Mouse (Mus musculus): ENCODE measurements at regions not wholly inside any gene's neighbourhood (a gene's known extent, or its start where the extent isn't known, plus 50 kb on each side); places are given as distances from the start of the nearest gene placed in this dataset.

DNA sequence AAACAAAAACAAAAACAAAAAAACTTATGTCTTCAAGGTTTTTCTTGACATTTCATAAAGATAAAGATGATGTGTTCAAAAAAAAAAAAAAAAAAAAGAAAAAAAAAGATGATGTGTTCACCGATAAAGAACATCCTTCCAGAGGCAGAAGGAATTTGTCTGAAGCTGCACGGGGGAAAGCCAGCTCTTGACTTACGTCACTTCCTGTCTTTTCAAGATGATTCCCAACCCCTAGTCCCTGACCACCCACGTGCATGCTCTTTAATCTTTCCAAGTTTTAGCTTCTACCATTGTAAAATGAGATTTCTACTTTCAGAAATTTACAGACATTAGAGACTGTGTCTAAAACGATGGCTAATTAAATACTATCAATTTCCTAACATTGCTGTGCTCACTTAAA, 108.5 kb upstream of the Bank1 start:
- H3K9me3 ChIP-seq (ENCODE audit: control insufficient read depth, insufficient read depth, low read depth, low read length), result no peaks in the 10 kb centered on the region
- no peak overlapping the region for H3K9ac ChIP-seq (ENCODE audit: insufficient read depth, low read depth, low read length, poor library complexity, severe bottlenecking)
- H3K27ac ChIP-seq (ENCODE audit: insufficient read depth, low read depth, low read length, poor library complexity, severe bottlenecking), result no peak overlapping the region
- no peaks in the 10 kb centered on the region for H3K36me3 ChIP-seq (ENCODE audit: control insufficient read depth, insufficient read depth, low read length, poor library complexity, severe bottlenecking)
- H3K4me1 ChIP-seq (ENCODE audit: control insufficient read depth in 2 of 2, insufficient read depth in 2 of 2, low read length in 2 of 2, poor library complexity in 1 of 2), result no peaks in the 10 kb centered on the region
- in situ Hi-C loops (cut with MboI; ENCODE audit: low sequenced_read_pairs in 2 of 2, unreplicated experiment in 2 of 2), result no loop called here
- no peak for TF ChIP-seq MAFK (IDR thresholded peaks at IDR 0.05; ENCODE audit: insufficient read depth, low read depth, low read length)
- no peak for TF ChIP-seq HCFC1 (IDR thresholded peaks at IDR 0.05; ENCODE audit: borderline replicate concordance, insufficient read depth, low read length)
- no peak for TF ChIP-seq ZNF384 (IDR thresholded peaks at IDR 0.05; ENCODE audit: low read depth, low read length)
- no peak for TF ChIP-seq ZC3H11A (IDR thresholded peaks at IDR 0.05; ENCODE audit: borderline replicate concordance, low read depth, low read length)
- no peak for TF ChIP-seq CHD2 (IDR thresholded peaks at IDR 0.05; ENCODE audit: low read depth, low read length)
- DNase-seq (ENCODE audit: low read depth, low spot score), result no peak
- H3K4me3 ChIP-seq (ENCODE audit: insufficient read depth in 1 of 2, low read depth in 1 of 2, low read length in 2 of 2, poor library complexity in 1 of 2, severe bottlenecking in 1 of 2), result no peak overlapping the region

DNA sequence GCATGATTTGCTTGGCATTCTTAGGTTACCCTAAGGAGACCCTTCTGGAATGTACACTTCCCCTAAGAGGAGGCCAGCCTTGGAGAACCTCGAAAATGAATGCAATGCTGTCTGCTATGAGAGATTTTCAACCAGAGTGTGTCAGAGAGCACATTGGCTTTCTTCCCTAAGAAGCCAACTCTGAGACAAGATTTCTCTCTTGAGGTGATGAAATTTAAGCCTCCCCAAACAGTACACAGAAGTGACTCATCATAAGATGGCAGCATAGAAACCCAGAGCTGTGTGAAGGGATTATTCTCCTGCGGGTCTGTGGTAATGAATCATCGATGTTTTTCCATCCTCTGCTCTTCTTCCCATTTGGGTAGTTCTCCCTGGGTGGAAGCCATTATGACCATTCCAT, 106.2 kb upstream of the Bank1 start:
- Histone ChIP-seq H3K4me3 (ENCODE audit: insufficient read depth in 1 of 2, low read depth in 1 of 2, low read length in 2 of 2, poor library complexity in 1 of 2, severe bottlenecking in 1 of 2) (no peak overlapping the region), H3K36me3 (ENCODE audit: control insufficient read depth, insufficient read depth, low read length, poor library complexity, severe bottlenecking) (no peaks in the 10 kb centered on the region), H3K4me1 (ENCODE audit: control insufficient read depth in 2 of 2, insufficient read depth in 2 of 2, low read length in 2 of 2, poor library complexity in 1 of 2) (no peaks in the 10 kb centered on the region), H3K27ac (ENCODE audit: insufficient read depth, low read depth, low read length, poor library complexity, severe bottlenecking) (no peak overlapping the region), H3K9ac (ENCODE audit: insufficient read depth, low read depth, low read length, poor library complexity, severe bottlenecking) (no peak overlapping the region), H3K9me3 (ENCODE audit: control insufficient read depth, insufficient read depth, low read depth, low read length) (no peaks in the 10 kb centered on the region)
- DNase-seq (ENCODE audit: low read depth, low spot score), result no peak
- TF ChIP-seq HCFC1 (IDR thresholded peaks at IDR 0.05; ENCODE audit: borderline replicate concordance, insufficient read depth, low read length) (no peak), ZC3H11A (IDR thresholded peaks at IDR 0.05; ENCODE audit: borderline replicate concordance, low read depth, low read length) (no peak), CHD2 (IDR thresholded peaks at IDR 0.05; ENCODE audit: low read depth, low read length) (no peak), ZNF384 (IDR thresholded peaks at IDR 0.05; ENCODE audit: low read depth, low read length) (no peak), MAFK (IDR thresholded peaks at IDR 0.05; ENCODE audit: insufficient read depth, low read depth, low read length) (no peak)
- in situ Hi-C loops (cut with MboI; ENCODE audit: low sequenced_read_pairs in 2 of 2, unreplicated experiment in 2 of 2), result no loop called here

DNA sequence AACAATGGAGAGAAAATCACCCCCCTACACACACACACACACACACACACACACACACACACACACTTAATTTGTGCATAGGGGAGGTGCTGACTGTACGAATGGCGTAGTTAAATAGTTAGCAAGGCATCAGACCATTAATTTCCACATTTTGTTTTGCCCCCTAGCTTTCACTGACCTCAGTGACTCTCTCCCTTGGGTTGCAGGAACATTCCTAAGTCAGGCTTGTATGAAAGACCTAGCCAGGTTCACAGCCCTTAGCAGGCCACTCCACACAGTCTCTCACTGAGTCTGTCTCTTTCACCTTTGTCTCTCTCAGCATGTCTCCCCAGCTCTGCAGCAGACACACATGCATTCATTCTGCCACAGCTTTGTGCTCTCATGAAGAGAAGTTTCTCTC, 101.6 kb upstream of the Bank1 start:
- Histone ChIP-seq H3K9me3 (ENCODE audit: control insufficient read depth, insufficient read depth, low read depth, low read length) (no peaks in the 10 kb centered on the region), H3K27ac (ENCODE audit: insufficient read depth, low read depth, low read length, poor library complexity, severe bottlenecking) (no peak overlapping the region), H3K36me3 (ENCODE audit: control insufficient read depth, insufficient read depth, low read length, poor library complexity, severe bottlenecking) (no peaks in the 10 kb centered on the region), H3K4me3 (ENCODE audit: insufficient read depth in 1 of 2, low read depth in 1 of 2, low read length in 2 of 2, poor library complexity in 1 of 2, severe bottlenecking in 1 of 2) (no peak overlapping the region), H3K4me1 (ENCODE audit: control insufficient read depth in 2 of 2, insufficient read depth in 2 of 2, low read length in 2 of 2, poor library complexity in 1 of 2) (no peaks in the 10 kb centered on the region), H3K9ac (ENCODE audit: insufficient read depth, low read depth, low read length, poor library complexity, severe bottlenecking) (no peak overlapping the region)
- no peak for DNase-seq (ENCODE audit: low read depth, low spot score)
- in situ Hi-C loops (cut with MboI; ENCODE audit: low sequenced_read_pairs in 2 of 2, unreplicated experiment in 2 of 2), result no loop called here
- TF ChIP-seq ZC3H11A (IDR thresholded peaks at IDR 0.05; ENCODE audit: borderline replicate concordance, low read depth, low read length), result no peak
- TF ChIP-seq HCFC1 (IDR thresholded peaks at IDR 0.05; ENCODE audit: borderline replicate concordance, insufficient read depth, low read length), result no peak
- no peak for TF ChIP-seq CHD2 (IDR thresholded peaks at IDR 0.05; ENCODE audit: low read depth, low read length)
- no peak for TF ChIP-seq MAFK (IDR thresholded peaks at IDR 0.05; ENCODE audit: insufficient read depth, low read depth, low read length)
- TF ChIP-seq ZNF384 (IDR thresholded peaks at IDR 0.05; ENCODE audit: low read depth, low read length), result no peak

DNA sequence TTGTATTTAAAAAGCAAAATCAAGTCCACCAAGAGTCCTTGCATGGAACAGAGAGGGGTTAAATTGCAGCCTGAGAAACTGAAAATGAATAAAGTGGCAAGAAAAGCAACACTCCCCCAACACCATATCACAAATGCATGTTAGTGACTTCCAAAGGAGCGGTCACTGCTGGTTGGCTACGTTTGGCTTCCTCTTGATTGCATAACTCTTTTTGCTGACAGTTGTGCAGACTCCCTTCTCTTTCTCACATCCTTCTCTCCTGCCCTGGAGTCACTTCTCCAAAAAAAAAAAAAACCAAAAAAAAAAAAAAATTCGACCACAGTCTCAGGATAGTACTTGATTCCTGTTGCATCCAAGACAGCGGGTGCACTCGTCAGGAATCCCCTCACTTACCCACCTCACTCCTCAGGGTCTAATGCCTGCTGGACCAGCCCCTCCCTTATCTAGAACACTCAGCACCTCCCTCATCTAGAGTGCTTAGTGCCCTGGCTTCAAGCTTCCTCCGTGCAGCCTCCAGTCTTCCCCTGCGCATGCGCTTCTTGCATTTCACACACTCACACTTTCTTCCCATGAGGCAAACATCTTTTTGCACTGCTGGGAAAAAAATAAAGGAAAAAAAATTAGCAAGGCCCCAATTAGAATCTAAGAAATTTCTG, 100.8 kb upstream of the Bank1 start:
- TF ChIP-seq CHD2 (IDR thresholded peaks at IDR 0.05; ENCODE audit: low read depth, low read length) (no peak), ZNF384 (IDR thresholded peaks at IDR 0.05; ENCODE audit: low read depth, low read length) (no peak), HCFC1 (IDR thresholded peaks at IDR 0.05; ENCODE audit: borderline replicate concordance, insufficient read depth, low read length) (no peak), MAFK (IDR thresholded peaks at IDR 0.05; ENCODE audit: insufficient read depth, low read depth, low read length) (no peak), ZC3H11A (IDR thresholded peaks at IDR 0.05; ENCODE audit: borderline replicate concordance, low read depth, low read length) (no peak)
- DNase-seq (ENCODE audit: low read depth, low spot score), result no peak
- no peak overlapping the region for H3K4me3 ChIP-seq (ENCODE audit: insufficient read depth in 1 of 2, low read depth in 1 of 2, low read length in 2 of 2, poor library complexity in 1 of 2, severe bottlenecking in 1 of 2)
- H3K9ac ChIP-seq (ENCODE audit: insufficient read depth, low read depth, low read length, poor library complexity, severe bottlenecking), result no peak overlapping the region
- H3K9me3 ChIP-seq (ENCODE audit: control insufficient read depth, insufficient read depth, low read depth, low read length), result no peaks in the 10 kb centered on the region
- no peaks in the 10 kb centered on the region for H3K4me1 ChIP-seq (ENCODE audit: control insufficient read depth in 2 of 2, insufficient read depth in 2 of 2, low read length in 2 of 2, poor library complexity in 1 of 2)
- no peak overlapping the region for H3K27ac ChIP-seq (ENCODE audit: insufficient read depth, low read depth, low read length, poor library complexity, severe bottlenecking)
- in situ Hi-C loops (cut with MboI; ENCODE audit: low sequenced_read_pairs in 2 of 2, unreplicated experiment in 2 of 2), result no loop called here
- no peaks in the 10 kb centered on the region for H3K36me3 ChIP-seq (ENCODE audit: control insufficient read depth, insufficient read depth, low read length, poor library complexity, severe bottlenecking)

All from ES-E14 (cell line).